Mouse (Mus musculus): Measurements from ENCODE around the gene Banp. TPM values are rescaled to one million over a fixed set of nuclear protein-coding genes. Genes with fewer than 3 reads are reported as not detected.

The Banp gene
- 9.4 and 9.5 TPM in 2 replicates for polyA plus RNA-seq (2015; fragmentation: Nextera tagmentation; extraction: Ambion mirVana)

DNA sequence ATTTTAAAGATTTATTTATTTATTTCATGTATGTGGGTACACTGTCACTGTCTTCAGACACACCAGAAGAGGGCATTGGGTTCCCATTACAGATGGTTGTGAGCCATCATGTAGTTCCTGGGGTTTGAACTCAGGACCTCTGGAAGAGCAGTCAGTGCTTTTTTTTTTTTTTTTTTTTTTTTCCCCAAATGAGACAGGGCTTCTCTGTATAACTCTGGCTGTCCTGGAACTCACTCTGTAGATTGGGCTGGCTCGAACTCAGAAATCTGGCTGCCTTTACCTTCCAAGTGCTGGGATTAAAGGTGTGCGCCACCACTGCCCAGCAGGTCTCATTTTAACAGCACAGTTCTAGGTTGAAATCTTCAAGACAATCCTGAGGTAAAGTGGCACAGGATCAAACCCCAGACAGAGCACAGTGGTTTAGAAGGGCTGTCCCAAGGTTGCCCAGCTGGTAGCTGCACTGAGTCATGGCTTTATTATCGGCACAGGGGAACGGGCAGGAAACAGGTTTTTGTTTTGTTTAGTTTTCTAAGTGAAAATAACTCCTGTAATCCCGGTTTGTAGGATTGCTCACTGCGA lies at the start of gene Banp:
TSS of gene Banp (plus strand) at position 529 of the 579 bp plus-strand sequence.
- Histone ChIP-seq H3K27ac (ENCODE audit: low read depth, low read length) (peak within 1 kb of the TSS; percentile 100), H3K4me3 (ENCODE audit: low read depth, low read length) (peak within 1 kb of the TSS; percentile 86), H3K9me3 (ENCODE audit: control insufficient read depth) (no peaks in the 10 kb centered on the region), H3K27me3 (replicated peaks; ENCODE audit: control insufficient read depth, insufficient read depth, low read length) (no peaks in the 10 kb centered on the region), H3K4me2 (replicated peaks; ENCODE audit: low read depth) (peak within 1 kb of the TSS; percentile 77), H3K4me1 (replicated peaks; ENCODE audit: control insufficient read depth, insufficient read depth, low read length) (peaks cover 5% of the 10 kb centered on the region; the same call in 1 of the 2 replicates), H3K36me3 (ENCODE audit: control insufficient read depth, insufficient read depth) (0 out of 2 replicates have a peak, but pooled peaks cover 11% of the 10 kb centered on the region), H3K9ac (ENCODE audit: low read depth, low read length) (peak within 1 kb of the TSS; percentile 100)
- 44% methylated on average over 6 of the region's 6 CpGs for WGBS
- no peak for ATAC-seq
- no peak for TF ChIP-seq CTCF (IDR thresholded peaks at IDR 0.05; ENCODE audit: low read depth)

DNA sequence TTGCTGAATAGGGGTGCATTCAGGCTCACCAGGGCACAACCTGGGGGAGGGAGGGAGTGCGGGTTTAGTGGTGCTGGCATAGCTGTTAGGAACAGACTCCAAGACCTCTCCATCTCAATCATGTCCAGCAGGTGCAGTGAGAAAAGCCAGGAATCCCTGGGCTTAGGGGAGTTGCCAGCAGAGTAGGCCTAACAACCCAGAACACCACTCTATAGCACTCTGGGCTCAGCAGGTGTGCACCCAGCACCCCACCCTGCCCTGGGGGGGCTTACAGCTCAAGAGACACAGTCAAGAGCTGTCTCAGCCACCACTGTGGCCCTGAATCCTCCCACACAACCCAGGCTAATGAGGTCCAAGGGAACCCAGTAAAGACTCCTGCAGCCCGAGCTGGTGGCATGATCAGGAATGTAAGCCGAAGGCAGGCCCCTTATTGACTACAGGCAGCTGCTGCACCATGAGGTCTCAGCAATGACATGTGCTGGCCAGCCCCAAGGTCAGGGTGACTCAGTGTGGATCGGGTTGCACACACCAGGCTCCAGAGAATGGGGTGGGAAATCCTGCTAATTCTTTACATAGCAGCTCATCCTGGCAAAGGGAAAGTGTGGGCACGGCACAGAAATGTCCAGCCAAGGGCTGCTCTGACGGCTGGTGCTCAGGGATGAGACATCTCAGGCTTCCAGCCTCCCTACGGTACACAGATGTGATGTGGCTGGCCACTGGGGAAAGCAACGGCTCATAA lies 47.9 kb upstream of the Banp start:
- H3K27me3 ChIP-seq (replicated peaks; ENCODE audit: control insufficient read depth, insufficient read depth, low read length): no peaks in the 10 kb centered on the region
- H3K27ac ChIP-seq (ENCODE audit: low read depth, low read length): no peak overlapping the region; the same call in 1 of the 2 replicates
- ATAC-seq: no peak
- H3K9me3 ChIP-seq (ENCODE audit: control insufficient read depth): no peaks in the 10 kb centered on the region
- no peak for TF ChIP-seq CTCF (IDR thresholded peaks at IDR 0.05; ENCODE audit: low read depth)
- H3K36me3 ChIP-seq (ENCODE audit: control insufficient read depth, insufficient read depth): no peaks in the 10 kb centered on the region
- H3K4me2 ChIP-seq (replicated peaks; ENCODE audit: low read depth): no peak overlapping the region
- no peak overlapping the region for H3K4me3 ChIP-seq (ENCODE audit: low read depth, low read length)
- no peak overlapping the region for H3K9ac ChIP-seq (ENCODE audit: low read depth, low read length)
- 46% methylated on average over 8 of the region's 8 CpGs for WGBS
- H3K4me1 ChIP-seq (replicated peaks; ENCODE audit: control insufficient read depth, insufficient read depth, low read length): peaks cover 16% of the 10 kb centered on the region

DNA sequence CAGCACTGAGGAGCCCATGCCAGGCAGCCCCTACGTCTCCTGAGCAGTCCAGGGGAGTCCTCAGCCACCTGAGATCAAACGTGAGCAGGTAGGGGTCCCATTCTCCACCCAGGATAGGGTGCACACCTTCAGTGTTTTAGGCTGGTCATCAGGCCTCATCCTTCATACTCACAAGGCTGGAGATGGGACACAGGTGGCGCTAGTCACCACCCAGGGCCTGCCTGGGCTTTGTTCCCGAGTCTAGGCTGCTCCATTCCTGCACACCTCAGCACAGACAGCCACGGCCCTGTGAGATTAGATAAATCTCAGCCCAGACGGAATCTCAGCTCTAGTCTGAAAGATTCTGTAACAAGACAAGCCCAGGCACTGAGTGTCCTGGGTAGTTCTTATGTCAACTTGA lies 45.6 kb upstream of the Banp start:
- H3K9ac ChIP-seq (ENCODE audit: low read depth, low read length): no peak overlapping the region
- no peak overlapping the region for H3K4me2 ChIP-seq (replicated peaks; ENCODE audit: low read depth)
- H3K27ac ChIP-seq (ENCODE audit: low read depth, low read length): no peak overlapping the region
- peaks cover 2% of the 10 kb centered on the region for H3K4me1 ChIP-seq (replicated peaks; ENCODE audit: control insufficient read depth, insufficient read depth, low read length)
- H3K36me3 ChIP-seq (ENCODE audit: control insufficient read depth, insufficient read depth): no peaks in the 10 kb centered on the region
- TF ChIP-seq CTCF (IDR thresholded peaks at IDR 0.05; ENCODE audit: low read depth): peak; percentile 62
- no peak for ATAC-seq
- H3K4me3 ChIP-seq (ENCODE audit: low read depth, low read length): no peak overlapping the region
- no peaks in the 10 kb centered on the region for H3K27me3 ChIP-seq (replicated peaks; ENCODE audit: control insufficient read depth, insufficient read depth, low read length)
- 44% methylated on average over 6 of the region's 6 CpGs for WGBS
- no peaks in the 10 kb centered on the region for H3K9me3 ChIP-seq (ENCODE audit: control insufficient read depth)

DNA sequence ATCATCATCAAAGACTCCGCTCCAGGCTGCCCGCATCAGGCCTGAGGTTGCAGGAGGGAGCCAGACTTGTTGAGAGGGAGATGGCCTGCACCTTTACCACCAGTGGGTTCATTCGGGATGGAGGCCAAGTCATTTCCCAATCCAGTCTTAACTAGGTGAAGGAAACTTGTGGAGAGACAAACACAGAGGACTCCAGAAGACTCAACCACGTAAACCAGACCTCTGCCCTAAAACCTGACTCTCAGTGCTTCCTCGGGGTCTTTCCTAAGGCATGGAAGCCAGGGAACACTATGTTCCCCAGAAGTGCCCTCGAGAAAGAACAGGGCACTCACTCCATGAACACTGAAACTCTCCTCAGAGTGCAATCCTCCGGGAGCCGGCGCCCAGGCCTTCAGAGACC lies 44.6 kb upstream of the Banp start:
- H3K27ac ChIP-seq (ENCODE audit: low read depth, low read length): no peak overlapping the region
- no peaks in the 10 kb centered on the region for H3K27me3 ChIP-seq (replicated peaks; ENCODE audit: control insufficient read depth, insufficient read depth, low read length)
- ATAC-seq: no peak
- no peak overlapping the region for H3K4me3 ChIP-seq (ENCODE audit: low read depth, low read length)
- no peaks in the 10 kb centered on the region; the same call in none of the 2 replicates for H3K4me1 ChIP-seq (replicated peaks; ENCODE audit: control insufficient read depth, insufficient read depth, low read length)
- H3K36me3 ChIP-seq (ENCODE audit: control insufficient read depth, insufficient read depth): no peaks in the 10 kb centered on the region
- no peak overlapping the region for H3K9ac ChIP-seq (ENCODE audit: low read depth, low read length)
- WGBS: 83% methylated on average over 9 of the region's 9 CpGs
- TF ChIP-seq CTCF (IDR thresholded peaks at IDR 0.05; ENCODE audit: low read depth): no peak
- no peak overlapping the region for H3K4me2 ChIP-seq (replicated peaks; ENCODE audit: low read depth)
- H3K9me3 ChIP-seq (ENCODE audit: control insufficient read depth): no peaks in the 10 kb centered on the region

DNA sequence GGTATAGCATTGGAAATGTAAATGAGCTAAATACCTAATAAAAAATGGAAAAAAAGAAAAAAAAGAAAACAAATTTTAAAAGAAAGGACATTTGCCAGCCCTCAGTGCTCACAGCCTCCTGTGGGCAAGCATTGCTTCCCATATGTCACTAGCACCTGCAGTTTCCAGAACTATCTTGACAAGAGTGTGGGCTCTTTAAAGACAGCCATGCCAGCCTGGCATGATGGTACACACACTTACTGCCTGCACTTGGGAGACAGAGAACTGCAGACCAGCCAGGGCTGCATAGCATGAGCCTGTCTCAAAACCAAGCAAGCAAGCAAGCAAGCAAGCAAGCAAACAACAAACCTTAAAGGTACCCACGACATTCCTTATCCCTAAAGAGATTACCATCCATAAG lies 44.1 kb upstream of the Banp start:
- Histone ChIP-seq H3K27ac (ENCODE audit: low read depth, low read length) (no peak overlapping the region), H3K9me3 (ENCODE audit: control insufficient read depth) (no peaks in the 10 kb centered on the region), H3K36me3 (ENCODE audit: control insufficient read depth, insufficient read depth) (no peaks in the 10 kb centered on the region), H3K4me2 (replicated peaks; ENCODE audit: low read depth) (peak overlapping the region; percentile 92), H3K4me3 (ENCODE audit: low read depth, low read length) (peak overlapping the region; percentile 71; the same call in 1 of the 2 replicates), H3K9ac (ENCODE audit: low read depth, low read length) (no peak overlapping the region), H3K27me3 (replicated peaks; ENCODE audit: control insufficient read depth, insufficient read depth, low read length) (no peaks in the 10 kb centered on the region), H3K4me1 (replicated peaks; ENCODE audit: control insufficient read depth, insufficient read depth, low read length) (no peaks in the 10 kb centered on the region; the same call in none of the 2 replicates)
- TF ChIP-seq CTCF (IDR thresholded peaks at IDR 0.05; ENCODE audit: low read depth): no peak
- no peak for ATAC-seq
- WGBS: 47% methylated on average over 1 of the region's 1 CpGs

DNA sequence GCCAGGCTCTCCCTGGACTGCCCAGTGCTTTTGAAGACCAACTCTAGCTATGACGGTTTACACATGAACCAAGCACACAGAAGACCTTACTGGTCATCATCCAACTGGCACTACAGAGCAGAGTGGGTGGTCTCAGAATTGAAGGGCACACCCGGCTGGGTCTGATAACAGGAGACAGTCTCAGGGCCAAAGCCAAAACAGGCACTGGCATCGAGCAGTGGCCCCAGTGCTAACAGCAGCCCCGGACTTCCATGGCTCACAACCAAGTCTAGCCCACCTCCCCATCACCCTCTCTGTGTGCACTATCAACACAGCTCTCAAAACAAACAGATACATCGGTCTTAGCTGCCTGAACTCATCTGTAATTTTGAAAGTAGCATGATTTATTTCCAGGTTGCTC lies 43.7 kb upstream of the Banp start:
- Histone ChIP-seq H3K4me2 (replicated peaks; ENCODE audit: low read depth) (peak overlapping the region; percentile 92), H3K9ac (ENCODE audit: low read depth, low read length) (no peak overlapping the region), H3K27me3 (replicated peaks; ENCODE audit: control insufficient read depth, insufficient read depth, low read length) (no peaks in the 10 kb centered on the region), H3K36me3 (ENCODE audit: control insufficient read depth, insufficient read depth) (no peaks in the 10 kb centered on the region), H3K4me3 (ENCODE audit: low read depth, low read length) (peak overlapping the region; percentile 71), H3K4me1 (replicated peaks; ENCODE audit: control insufficient read depth, insufficient read depth, low read length) (no peaks in the 10 kb centered on the region; the same call in none of the 2 replicates), H3K27ac (ENCODE audit: low read depth, low read length) (no peak overlapping the region), H3K9me3 (ENCODE audit: control insufficient read depth) (no peaks in the 10 kb centered on the region)
- ATAC-seq: no peak
- WGBS: 19% methylated on average over 5 of the region's 5 CpGs
- no peak for TF ChIP-seq CTCF (IDR thresholded peaks at IDR 0.05; ENCODE audit: low read depth)

All from intestine, postnatal 0 days (tissue).